Mouse (Mus musculus) stomach, postnatal 0 days (tissue): ENCODE data around the gene Mapk8ip3. TPM values are rescaled to one million over a fixed set of nuclear protein-coding genes. Genes with fewer than 3 reads are reported as not detected.
"Not testable (repeated sequence)": the region's sequence is repeated elsewhere in the genome, so short reads cannot be mapped to it uniquely, and the experiment has no call there.

Source experiments
- ATAC-seq: fragments of 200-750 bp; cut with Nextera tagmentation; 2 replicates; pipeline ENCODE4 v1.8.0; 2017; ENCODE audit not compliant: low FRiP score, low TSS enrichment
- DNase-seq: peaks from one replicate; pipeline ENCODE4 v3.0.0-alpha.2; 2016; ENCODE audit warnings: low spot score
- H3K27ac ChIP-seq: fragments of 300-500 bp; sonication (generic); replicated peaks from 2 replicates; pipeline ENCODE4 v1.5.1; 2014; ENCODE audit warnings: mild to moderate bottlenecking, control low read depth
- H3K27me3 ChIP-seq: fragments of 300-500 bp; sonication (generic); 2 replicates; pipeline ENCODE4 v1.6.1; 2014; ENCODE audit warnings: low read length; ENCODE audit not compliant: control insufficient read depth, insufficient read depth
- H3K36me3 ChIP-seq: fragments of 300-500 bp; sonication (generic); 2 replicates; pipeline ENCODE4 v1.6.1; 2014; ENCODE audit warnings: low read length, mixed read lengths; ENCODE audit not compliant: control insufficient read depth, insufficient read depth
- H3K4me1 ChIP-seq: fragments of 300-500 bp; sonication (generic); replicated peaks from 2 replicates; pipeline ENCODE4 v1.6.1; 2014; ENCODE audit warnings: antibody characterized with exemption; ENCODE audit not compliant: control insufficient read depth, insufficient read depth
- H3K4me2 ChIP-seq: fragments of 300-500 bp; sonication (generic); replicated peaks from 2 replicates; pipeline ENCODE4 v1.6.1; 2014; ENCODE audit warnings: low read depth, mild to moderate bottlenecking, control low read depth, moderate library complexity
- H3K4me3 ChIP-seq: fragments of 300-500 bp; sonication (generic); 2 replicates; pipeline ENCODE4 v1.5.1; 2014; ENCODE audit warnings: low read depth, low read length, control low read depth
- H3K9ac ChIP-seq: fragments of 300-500 bp; sonication (generic); 2 replicates; pipeline ENCODE4 v1.6.1; 2014; ENCODE audit warnings: mild to moderate bottlenecking, low read length, control low read depth, mixed read lengths
- H3K9me3 ChIP-seq: fragments of 300-500 bp; sonication (generic); 2 replicates; pipeline ENCODE4 v1.6.1; 2016; ENCODE audit warnings: low read length; ENCODE audit not compliant: control insufficient read depth
- CTCF ChIP-seq: IDR thresholded peaks from 2 replicates; pipeline ENCODE4 v1.5.1; 2016; ENCODE audit warnings: antibody characterized with exemption, low read depth, mild to moderate bottlenecking, moderate library complexity
- EP300 ChIP-seq: optimal IDR thresholded peaks from 2 replicates; pipeline ENCODE3; 2016; ENCODE audit warnings: antibody characterized with exemption
- WGBS: fragments of 180-500 bp; shearing (Covaris S2); extraction: QIAGEN DNeasy Blood & Tissue Kit; methylation state at CpG from one replicate; pipeline ENCODE4 v1.1.7; 2014; 5-methylcytosine and 5-hydroxymethylcytosine counted together
- polyA plus RNA-seq: library from polyadenylated mRNA; unstranded; fragments of >200 nt; fragmentation: Nextera tagmentation; extraction: Ambion mirVana; gene quantifications from 2 replicates; pipeline ENCODE4 v1.2.1, GENCODE M21; 2015

The Mapk8ip3 gene
- polyA plus RNA-seq, 1 experiment from 2014 or later = 6.5 TPM

GRCm38 (mm10) chr17:24950671-24951070 lies 13.9 kb upstream of the Mapk8ip3 start:
- TF ChIP-seq EP300 (no peak), CTCF (no peak)
- Histone ChIP-seq H3K27me3 (no peaks in the 10 kb centered on the region), H3K9ac (no peak overlapping the region), H3K4me3 (no peak overlapping the region), H3K4me2 (no peak overlapping the region), H3K4me1 (no peaks in the 10 kb centered on the region; the same call in 1 of the 2 replicates), H3K9me3 (no peaks in the 10 kb centered on the region), H3K27ac (peak overlapping the region; percentile 70), H3K36me3 (peaks cover 6% of the 10 kb centered on the region; the same call in 1 of the 2 replicates)
- ATAC-seq = 0 out of 2 replicates have a peak, but pooled peaks have one; percentile 24
- WGBS = 77% methylated on average over 2 of the region's 2 CpGs
- DNase-seq = no peak

- Histone ChIP-seq H3K4me2 (no peak overlapping the region), H3K4me1 (no peaks in the 10 kb centered on the region; the same call in 1 of the 2 replicates), H3K9me3 (no peaks in the 10 kb centered on the region), H3K9ac (no peak overlapping the region), H3K27ac (no peak overlapping the region), H3K36me3 (peaks cover 6% of the 10 kb centered on the region; the same call in 1 of the 2 replicates), H3K27me3 (no peaks in the 10 kb centered on the region), H3K4me3 (no peak overlapping the region)
- ATAC-seq = peak; percentile 67
- no peak for DNase-seq
- 80% methylated on average over 5 of the region's 5 CpGs for WGBS
- TF ChIP-seq EP300 (no peak), CTCF (no peak)
Measured at GRCm38 (mm10) chr17:24948204-24948603, 11.4 kb upstream of the Mapk8ip3 start.

GRCm38 (mm10) chr17:24943589-24943988 lies 6.8 kb upstream of the Mapk8ip3 start:
- WGBS = 87% methylated on average over 1 of the region's 1 CpGs
- H3K9ac ChIP-seq, H3K27ac ChIP-seq, H3K4me3 ChIP-seq, H3K36me3 ChIP-seq, H3K4me1 ChIP-seq, DNase-seq, H3K9me3 ChIP-seq, ATAC-seq, H3K27me3 ChIP-seq, H3K4me2 ChIP-seq: not testable (repeated sequence)

DNA sequence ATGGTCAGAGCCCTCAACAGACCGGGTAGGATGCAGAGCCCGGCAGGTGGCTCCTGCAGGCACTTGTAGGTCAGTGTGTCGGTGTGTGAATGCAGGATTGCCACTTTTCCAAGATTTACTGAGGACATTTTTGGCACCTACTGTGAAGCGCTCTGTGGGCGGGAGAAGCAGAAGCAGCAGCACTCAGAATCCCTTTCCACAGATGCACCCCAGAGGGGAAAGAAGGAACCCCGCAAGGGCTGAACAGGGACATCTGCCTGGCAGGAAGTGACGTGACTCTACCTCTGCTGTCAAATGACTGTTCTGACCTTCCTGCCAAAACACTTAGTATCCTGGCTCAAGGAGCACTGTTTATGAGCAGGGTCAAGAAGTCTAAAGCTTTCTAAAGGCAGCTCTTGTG lies 6.3 kb upstream of the Mapk8ip3 start:
- DNase-seq (no peak), ATAC-seq (no peak)
- H3K4me3 ChIP-seq = no peak overlapping the region
- H3K27me3 ChIP-seq = no peaks in the 10 kb centered on the region
- H3K36me3 ChIP-seq = no peaks in the 10 kb centered on the region; the same call in 1 of the 2 replicates
- no peak overlapping the region for H3K4me2 ChIP-seq
- H3K27ac ChIP-seq = no peak overlapping the region
- no peaks in the 10 kb centered on the region for H3K9me3 ChIP-seq
- H3K9ac ChIP-seq = no peak overlapping the region
- H3K4me1 ChIP-seq = no peaks in the 10 kb centered on the region
- WGBS = 86% methylated on average over 7 of the region's 7 CpGs
- TF ChIP-seq EP300 (no peak), CTCF (no peak)

DNA sequence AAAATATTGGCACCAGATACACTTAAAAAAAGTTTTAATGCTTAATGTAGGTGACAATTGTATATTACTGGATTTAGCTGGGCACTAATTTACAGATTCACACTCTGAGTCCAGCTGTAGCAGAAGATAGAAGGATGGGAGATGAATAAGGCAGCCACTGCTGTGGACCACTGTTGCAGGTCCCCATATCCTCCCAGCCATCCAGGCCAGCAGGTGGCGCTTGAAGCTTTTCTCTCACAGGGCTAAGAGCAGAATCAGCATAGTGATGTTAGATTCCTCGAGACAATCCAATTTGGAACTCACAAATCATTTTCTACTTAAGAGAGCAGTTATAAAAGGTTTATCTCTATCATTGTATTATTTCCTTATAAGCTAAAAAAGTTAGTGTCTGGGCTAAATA lies 5.7 kb upstream of the Mapk8ip3 start:
- not testable (repeated sequence) for H3K27me3 ChIP-seq, H3K9ac ChIP-seq, H3K4me3 ChIP-seq, H3K4me2 ChIP-seq, H3K36me3 ChIP-seq, H3K4me1 ChIP-seq, DNase-seq, H3K27ac ChIP-seq, H3K9me3 ChIP-seq
- WGBS = 6% methylated on average over 2 of the region's 2 CpGs
- peak; percentile 61; the same call in 1 of the 2 replicates for ATAC-seq
- peak; percentile 77 for TF ChIP-seq CTCF

DNA sequence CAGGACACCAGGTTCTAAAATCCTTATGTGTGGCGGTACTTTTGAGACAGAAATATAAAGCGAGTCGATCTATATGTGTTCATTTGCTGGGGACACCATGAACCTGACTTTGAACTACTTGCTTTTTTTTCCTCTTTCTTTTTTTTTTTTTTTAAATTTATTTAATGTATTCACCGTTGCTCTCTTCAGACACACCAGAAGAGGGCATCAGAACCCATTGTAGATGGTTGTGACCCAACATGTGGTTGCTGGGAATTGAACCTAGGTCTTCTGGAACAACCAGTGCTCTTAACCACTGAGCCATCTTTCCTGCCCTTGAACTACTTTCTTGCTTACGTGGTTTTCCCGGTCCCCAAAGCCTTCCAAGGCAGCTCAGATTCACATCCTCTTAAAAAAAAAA lies 489 bp upstream of the Mapk8ip3 start:
- TF ChIP-seq CTCF (peak; percentile 38), EP300 (no peak)
- ATAC-seq = no peak

More for the DNA sequence above, 489 bp upstream of the Mapk8ip3 start:
- H3K9ac ChIP-seq = peak overlapping the region; percentile 82
- no peaks in the 10 kb centered on the region for H3K27me3 ChIP-seq
- no peaks in the 10 kb centered on the region for H3K9me3 ChIP-seq
- WGBS = 42% methylated on average over 6 of the region's 6 CpGs
- H3K4me2 ChIP-seq = peak overlapping the region; percentile 80
- no peak for DNase-seq
- H3K4me3 ChIP-seq = peak overlapping the region; percentile 74
- peaks cover 4% of the 10 kb centered on the region; the same call in 1 of the 2 replicates for H3K4me1 ChIP-seq
- no peaks in the 10 kb centered on the region for H3K36me3 ChIP-seq
- peak overlapping the region; percentile 83 for H3K27ac ChIP-seq
